Mouse (Mus musculus) CH12.LX (cell line): ENCODE results near the gene Kcna6. TPM values are rescaled to one million over a fixed set of nuclear protein-coding genes. Genes with fewer than 3 reads are reported as not detected.

ENCODE experiments used
- DNase-seq: peaks from one replicate; pipeline ENCODE4 v3.0.0-alpha.2; 2013; ENCODE audit errors: extremely low read depth
- H3K27ac ChIP-seq: 2 replicates; pipeline ENCODE4 v1.5.1; 2012; ENCODE audit warnings: low read depth, mild to moderate bottlenecking, control low read depth, moderate library complexity; ENCODE audit not compliant: insufficient read depth
- H3K27me3 ChIP-seq: replicated peaks from 2 replicates; pipeline ENCODE3; 2012; ENCODE audit warnings: inconsistent platforms
- H3K36me3 ChIP-seq, 2 experiments: replicated peaks in 1 of 2; 2 replicates each; pipeline versions ENCODE3 to v1.6.1; 2012; ENCODE audit warnings: inconsistent platforms in 1 of 2, low read length in 1 of 2, mild to moderate bottlenecking in 1 of 2, mixed read lengths in 1 of 2, moderate library complexity in 1 of 2; ENCODE audit not compliant: control insufficient read depth in 1 of 2, insufficient read depth in 1 of 2
- H3K4me1 ChIP-seq, 2 experiments: 2 replicates each; pipeline ENCODE4 v1.6.1; 2012; ENCODE audit warnings: inconsistent platforms in 1 of 2, moderate library complexity in 1 of 2; ENCODE audit not compliant: insufficient read depth in 2 of 2, control insufficient read depth in 1 of 2
- H3K4me2 ChIP-seq: 2 replicates; pipeline ENCODE4 v1.6.1; 2012; ENCODE audit warnings: low read depth, mild to moderate bottlenecking, control low read depth; ENCODE audit not compliant: poor library complexity, insufficient read depth, severe bottlenecking
- H3K4me3 ChIP-seq, 3 experiments: fragments of 150-350 bp in 1 of 3; sonication (generic) in 1 of 3; replicated peaks in 1 of 3; 2 replicates each; pipeline versions ENCODE3 to v1.5.1; 2011 to 2012; ENCODE audit warnings: low read depth in 2 of 3, low read length in 2 of 3, mild to moderate bottlenecking in 2 of 3, moderate library complexity in 2 of 3, control low read depth in 1 of 3, improper control_type of control experiment in 1 of 3, inconsistent platforms in 1 of 3, mixed read lengths in 1 of 3; ENCODE audit not compliant: poor library complexity in 1 of 3
- H3K79me2 ChIP-seq: replicated peaks from 2 replicates; pipeline ENCODE4 v1.6.1; 2012; ENCODE audit warnings: mild to moderate bottlenecking, moderate library complexity; ENCODE audit not compliant: control insufficient read depth, poor library complexity, insufficient read depth, severe bottlenecking; ENCODE audit errors: extremely low read depth
- H3K9ac ChIP-seq: 2 replicates; pipeline ENCODE4 v1.6.1; 2012; ENCODE audit warnings: low read depth, mild to moderate bottlenecking, control low read depth, moderate library complexity; ENCODE audit not compliant: insufficient read depth
- H3K9me3 ChIP-seq: replicated peaks from 2 replicates; pipeline ENCODE3; 2012; ENCODE audit warnings: low read length, inconsistent platforms, mixed read lengths
- BHLHE40 ChIP-seq: IDR thresholded peaks from 2 replicates; pipeline ENCODE4 v1.6.1; 2011; ENCODE audit warnings: mild to moderate bottlenecking, low read depth, low read length, improper control_type of control experiment
- E2F4 ChIP-seq: IDR thresholded peaks from 2 replicates; pipeline ENCODE4 v1.6.1; 2011; ENCODE audit warnings: low read depth, low read length, improper control_type of control experiment; ENCODE audit not compliant: insufficient replicate concordance
- ELF1 ChIP-seq: IDR thresholded peaks from 2 replicates; pipeline ENCODE4 v1.6.1; 2014; ENCODE audit warnings: low read depth, mild to moderate bottlenecking, inconsistent platforms, low read length, improper control_type of control experiment
- EP300 ChIP-seq: IDR thresholded peaks from 2 replicates; pipeline ENCODE4 v1.6.1; 2011; ENCODE audit warnings: low read length, improper control_type of control experiment
- ETS1 ChIP-seq: conservative IDR thresholded peaks from 2 replicates; pipeline ENCODE4 v1.6.1; 2012; ENCODE audit warnings: low read depth, mild to moderate bottlenecking, inconsistent platforms, low read length, improper control_type of control experiment, moderate library complexity
- GABPA ChIP-seq: IDR thresholded peaks from 2 replicates; pipeline ENCODE4 v1.6.1; 2012; ENCODE audit warnings: low read depth, low read length, improper control_type of control experiment, inconsistent platforms; ENCODE audit not compliant: insufficient replicate concordance
- HCFC1 ChIP-seq: IDR thresholded peaks from 2 replicates; pipeline ENCODE4 v1.6.1; 2012; ENCODE audit warnings: low read depth, mild to moderate bottlenecking, inconsistent platforms, low read length, improper control_type of control experiment
- IRF4 ChIP-seq: IDR thresholded peaks from 2 replicates; pipeline ENCODE4 v1.6.1; 2014; ENCODE audit warnings: low read depth, mild to moderate bottlenecking, inconsistent platforms, low read length, improper control_type of control experiment
- JUN ChIP-seq: IDR thresholded peaks from 2 replicates; pipeline ENCODE4 v1.6.1; 2011; ENCODE audit warnings: low read depth, mild to moderate bottlenecking, low read length, improper control_type of control experiment, moderate library complexity; ENCODE audit not compliant: insufficient read depth
- MAFK ChIP-seq: IDR thresholded peaks from 2 replicates; pipeline ENCODE4 v1.6.1; 2011; ENCODE audit warnings: low read length, improper control_type of control experiment; ENCODE audit not compliant: insufficient replicate concordance
- MAX ChIP-seq: IDR thresholded peaks from 2 replicates; pipeline ENCODE4 v1.6.1; 2011; ENCODE audit warnings: low read length, improper control_type of control experiment
- MAZ ChIP-seq: IDR thresholded peaks from 2 replicates; pipeline ENCODE4 v1.6.1; 2012; ENCODE audit warnings: low read depth, mild to moderate bottlenecking, inconsistent platforms, low read length, improper control_type of control experiment, moderate library complexity
- MEF2A ChIP-seq: IDR thresholded peaks from 2 replicates; pipeline ENCODE4 v1.6.1; 2014; ENCODE audit warnings: low read depth, mild to moderate bottlenecking, inconsistent platforms, low read length, improper control_type of control experiment, borderline replicate concordance
- MYC ChIP-seq: IDR thresholded peaks from 2 replicates; pipeline ENCODE4 v1.6.1; 2011; ENCODE audit warnings: low read depth, mild to moderate bottlenecking, improper control_type of control experiment, low read length
- NRF1 ChIP-seq: IDR thresholded peaks from 2 replicates; pipeline ENCODE4 v1.6.1; 2014; ENCODE audit warnings: low read depth, mild to moderate bottlenecking, inconsistent platforms, low read length, improper control_type of control experiment, moderate library complexity
- PAX5 ChIP-seq: IDR thresholded peaks from 2 replicates; pipeline ENCODE4 v1.6.1; 2012; ENCODE audit warnings: low read length, inconsistent platforms, mixed read lengths
- POLR2A ChIP-seq: IDR thresholded peaks from 2 replicates; pipeline ENCODE4 v1.6.1; 2011; ENCODE audit warnings: low read depth, mild to moderate bottlenecking, improper control_type of control experiment, low read length
- POLR2AphosphoS2 ChIP-seq: IDR thresholded peaks from 2 replicates; pipeline ENCODE4 v1.6.1; 2011; ENCODE audit warnings: low read depth, low read length, improper control_type of control experiment
- RAD21 ChIP-seq: IDR thresholded peaks from 2 replicates; pipeline ENCODE4 v1.6.1; 2011; ENCODE audit warnings: low read depth, mild to moderate bottlenecking, low read length, improper control_type of control experiment, moderate library complexity
- RCOR1 ChIP-seq: conservative IDR thresholded peaks from 2 replicates; pipeline ENCODE4 v1.6.1; 2012; ENCODE audit warnings: low read depth, mild to moderate bottlenecking, inconsistent platforms, low read length, improper control_type of control experiment
- SIN3A ChIP-seq: IDR thresholded peaks from 2 replicates; pipeline ENCODE4 v1.6.1; 2012; ENCODE audit warnings: low read length, improper control_type of control experiment, inconsistent platforms
- SMC3 ChIP-seq: IDR thresholded peaks from 2 replicates; pipeline ENCODE4 v1.6.1; 2011; ENCODE audit warnings: low read depth, low read length, improper control_type of control experiment
- TCF12 ChIP-seq: IDR thresholded peaks from 2 replicates; pipeline ENCODE4 v1.6.1; 2014; ENCODE audit warnings: low read depth, mild to moderate bottlenecking, inconsistent platforms, low read length, improper control_type of control experiment
- UBTF ChIP-seq: IDR thresholded peaks from 2 replicates; pipeline ENCODE4 v1.6.1; 2012; ENCODE audit warnings: low read depth, mild to moderate bottlenecking, inconsistent platforms, low read length, improper control_type of control experiment, moderate library complexity
- USF1 ChIP-seq: IDR thresholded peaks from 2 replicates; pipeline ENCODE4 v1.6.1; 2014; ENCODE audit warnings: low read depth, mild to moderate bottlenecking, inconsistent platforms, low read length, improper control_type of control experiment
- USF2 ChIP-seq: conservative IDR thresholded peaks from 2 replicates; pipeline ENCODE4 v1.6.1; 2011; ENCODE audit warnings: low read depth, low read length, improper control_type of control experiment
- ZC3H11A ChIP-seq: IDR thresholded peaks from 2 replicates; pipeline ENCODE4 v1.6.1; 2012; ENCODE audit warnings: low read depth, mild to moderate bottlenecking, inconsistent platforms, low read length, improper control_type of control experiment
- ZKSCAN1 ChIP-seq: IDR thresholded peaks from 2 replicates; pipeline ENCODE4 v1.6.1; 2012; ENCODE audit warnings: low read depth, inconsistent platforms, low read length, improper control_type of control experiment, borderline replicate concordance
- ZNF384 ChIP-seq: IDR thresholded peaks from 2 replicates; pipeline ENCODE4 v1.6.1; 2012; ENCODE audit warnings: low read depth, low read length, improper control_type of control experiment, inconsistent platforms
- dilution Hi-C: fragments of 300-500 bp; cut with MboI; formaldehyde crosslinking; loops from 2 replicates; pipeline ENCODE4 v1.14.3; 2020; ENCODE audit warnings: low sequenced_read_pairs; ENCODE audit not compliant: extremely low pct_unique_long_range_greater_than_20kb, extremely low pct_ligation_motif_present
- in situ Hi-C: fragments of 300-500 bp; cut with MboI; formaldehyde crosslinking; loops from 3 replicates; pipeline ENCODE4 v1.14.3; 2019; ENCODE audit warnings: low sequenced_read_pairs, low pct_ligation_motif_present, low pct_unique_long_range_greater_than_20kb, mixed read lengths
- polyA plus RNA-seq: library from polyadenylated mRNA; unstranded; fragments of >175 nt; gene quantifications from 2 replicates; pipeline ENCODE4 v1.2.1, GENCODE M21; 2012; ENCODE audit warnings: low read depth; ENCODE audit not compliant: insufficient read length
- total RNA-seq, 2 experiments: library from RNA; depleted of rRNA; stranded (reverse); fragments of 300-350 nt in 1 of 2; fragments of >200 nt in 1 of 2; gene quantifications; 2 replicates each; pipeline ENCODE4 v1.2.3; 2012 to 2014

The Kcna6 gene
- total and polyA plus RNA-seq, 3 experiments = not detected

- no peak overlapping the region for H3K27ac ChIP-seq
- H3K4me1 ChIP-seq = no peaks in the 10 kb centered on the region
- no peaks in the 10 kb centered on the region for H3K36me3 ChIP-seq
- no peak overlapping the region for H3K4me3 ChIP-seq
- peaks cover 10% of the 10 kb centered on the region for H3K9me3 ChIP-seq
- H3K4me2 ChIP-seq = no peak overlapping the region
- dilution Hi-C loops (no loop called here), in situ Hi-C loops (no loop called here)
- DNase-seq = no peak
- TF ChIP-seq HCFC1 = no peak
- TF ChIP-seq GABPA = no peak
- no peak for TF ChIP-seq JUN
- TF ChIP-seq E2F4 = no peak
- no peak for TF ChIP-seq UBTF
- no peak for TF ChIP-seq MYC
- no peak for TF ChIP-seq MEF2A
- no peak for TF ChIP-seq MAX
- TF ChIP-seq SIN3A = no peak
- no peak for TF ChIP-seq POLR2AphosphoS2
- no peak for TF ChIP-seq POLR2A
- no peak for TF ChIP-seq ELF1
- TF ChIP-seq RCOR1 = no peak
- TF ChIP-seq RAD21 = no peak
- TF ChIP-seq ETS1 = no peak
- TF ChIP-seq ZKSCAN1 = no peak
- TF ChIP-seq USF2 = no peak
- TF ChIP-seq ZNF384 = no peak
- no peaks in the 10 kb centered on the region for H3K79me2 ChIP-seq
- H3K9ac ChIP-seq = no peak overlapping the region
- H3K27me3 ChIP-seq = peaks cover 82% of the 10 kb centered on the region
Observed at GRCm38 (mm10) chr6:126736996-126737395, 3.5 kb downstream of the Kcna6 start.

DNA sequence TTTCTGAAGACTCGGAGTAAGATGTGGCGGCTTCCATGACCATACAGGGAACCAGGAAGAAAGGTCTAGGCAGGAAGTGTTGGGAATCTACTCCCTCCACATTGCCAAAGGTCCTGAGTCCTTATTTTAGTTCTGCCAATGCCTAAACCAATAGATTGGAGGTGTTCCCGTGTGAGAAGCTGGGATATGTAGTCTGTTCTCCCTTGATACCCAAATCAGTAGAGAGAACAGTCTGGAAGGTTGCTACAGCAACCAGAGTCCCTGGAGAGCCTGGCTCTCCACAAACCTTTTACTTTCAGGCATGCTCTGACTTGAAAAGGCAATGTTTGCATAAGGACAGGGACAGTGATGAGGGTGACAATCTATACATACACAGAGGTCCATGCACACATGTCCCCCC, 4.7 kb downstream of the Kcna6 start:
- TF ChIP-seq ETS1 (no peak), PAX5 (no peak), NRF1 (no peak), USF2 (no peak), BHLHE40 (no peak), SIN3A (no peak), EP300 (no peak), MEF2A (no peak), ELF1 (no peak), SMC3 (no peak), ZC3H11A (no peak), ZKSCAN1 (no peak), MAFK (no peak), TCF12 (no peak), MAZ (no peak), USF1 (no peak), IRF4 (no peak)
- H3K27me3 ChIP-seq = peaks cover 82% of the 10 kb centered on the region
- no peaks in the 10 kb centered on the region for H3K36me3 ChIP-seq

More for the DNA sequence above, 4.7 kb downstream of the Kcna6 start:
- H3K9me3 ChIP-seq = peaks cover 10% of the 10 kb centered on the region
- no peak overlapping the region for H3K4me2 ChIP-seq
- no peak overlapping the region for H3K4me3 ChIP-seq
- H3K27ac ChIP-seq = no peak overlapping the region
- no peaks in the 10 kb centered on the region for H3K79me2 ChIP-seq
- dilution Hi-C loops = no loop called here
- DNase-seq = no peak
- in situ Hi-C loops = no loop called here
- H3K4me1 ChIP-seq = no peaks in the 10 kb centered on the region
- H3K9ac ChIP-seq = no peak overlapping the region
